ENCODE assay signal across 10 mouse cellular contexts in genomic region chr6:23246790-23247511, GRCm38 (mm10). TPM values are rescaled to one million over a fixed set of nuclear protein-coding genes. Genes with fewer than 3 reads are reported as not detected.
DNase-seq lines count a peak whose midpoint lies in the region; ATAC-seq lines count a peak whose summit lies in the region.
"Had no signal": no experiment of that assay in that cellular context is flagged by ENCODE, and none has a peak within 500 bp of the region (broad histone marks: within the 10 kb centered on the region; RNA-seq: fewer than 3 reads in every experiment).

No protein-coding gene starts in this region.

- H3K4me2 ChIP-seq in kidney, embryonic 14.5 days (replicated peaks; ENCODE audit: low read depth, low read length), result peak overlapping the region; percentile 15; the same call in 1 of the 2 replicates
- peak overlapping the region; percentile 65 for H3K4me2 ChIP-seq in embryonic facial prominence, embryonic 15.5 days (replicated peaks)
- H3K4me2 ChIP-seq in midbrain, embryonic 13.5 days (replicated peaks), result peak overlapping the region; percentile 59

- ATAC-seq in kidney, embryonic 14.5 days (ENCODE audit: low FRiP score, low TSS enrichment), result no peak
- ATAC-seq in embryonic facial prominence, embryonic 15.5 days (ENCODE audit: insufficient number of reproducible peaks, low FRiP score, low TSS enrichment, low read depth), result no peak
- no peak for ATAC-seq in midbrain, embryonic 13.5 days

- H3K4me1 ChIP-seq in kidney, embryonic 14.5 days (ENCODE audit: control insufficient read depth, insufficient read depth, low read length), result peaks cover 6% of the 10 kb centered on the region; the same call in 1 of the 2 replicates
- peaks cover 28% of the 10 kb centered on the region for H3K4me1 ChIP-seq in embryonic facial prominence, embryonic 10.5 days
- peaks cover 28% of the 10 kb centered on the region for H3K4me1 ChIP-seq in embryonic facial prominence, embryonic 15.5 days
- H3K4me1 ChIP-seq in midbrain, embryonic 13.5 days (replicated peaks), result peaks cover 25% of the 10 kb centered on the region

- H3K27me3 ChIP-seq in kidney, embryonic 14.5 days (ENCODE audit: control insufficient read depth, insufficient read depth, low read length), result peaks cover 85% of the 10 kb centered on the region
- peaks cover 98% of the 10 kb centered on the region for H3K27me3 ChIP-seq in embryonic facial prominence, embryonic 10.5 days (replicated peaks; ENCODE audit: low read depth, poor library complexity, severe bottlenecking)
- H3K27me3 ChIP-seq in embryonic facial prominence, embryonic 15.5 days, result peaks cover 84% of the 10 kb centered on the region
- peaks cover 90% of the 10 kb centered on the region for H3K27me3 ChIP-seq in midbrain, embryonic 13.5 days

- H3K4me3 ChIP-seq in kidney, embryonic 14.5 days (ENCODE audit: low read length), result no peak overlapping the region; the same call in 1 of the 2 replicates
- H3K4me3 ChIP-seq in embryonic facial prominence, embryonic 10.5 days, result peak overlapping the region; percentile 63
- H3K4me3 ChIP-seq in embryonic facial prominence, embryonic 15.5 days (replicated peaks), result peak overlapping the region; percentile 43
- H3K4me3 ChIP-seq in midbrain, embryonic 13.5 days (replicated peaks), result peak overlapping the region; percentile 41

- no peak overlapping the region for H3K9ac ChIP-seq in kidney, embryonic 14.5 days (ENCODE audit: low read depth, low read length)
- H3K9ac ChIP-seq in embryonic facial prominence, embryonic 15.5 days, result no peak overlapping the region
- H3K9ac ChIP-seq in midbrain, embryonic 13.5 days (replicated peaks), result no peak overlapping the region

- DNase-seq in kidney, postnatal 25 days, result no peak
- peak; percentile 32 for DNase-seq in embryonic facial prominence, embryonic 10.5 days (ENCODE audit: low spot score)
- no peak for DNase-seq in left cerebral cortex, adult 8-10 months (ENCODE audit: low spot score in 2 of 2)
- no peak for DNase-seq in cerebellum, adult 9-10 months
- DNase-seq in layer of hippocampus, postnatal 36 days, result no peak
- DNase-seq: kidney, adult 9 months had no signal

- WGBS in kidney, embryonic 14.5 days, result under 1% methylated on average over 23 of the region's 23 CpGs
- WGBS in embryonic facial prominence, embryonic 10.5 days, result under 1% methylated on average over 23 of the region's 23 CpGs
- WGBS in embryonic facial prominence, embryonic 15.5 days, result 1% methylated on average over 23 of the region's 23 CpGs
- 1% methylated on average over 23 of the region's 23 CpGs for WGBS in midbrain, embryonic 13.5 days

- no peak overlapping the region for H3K27ac ChIP-seq in kidney, embryonic 14.5 days (ENCODE audit: low read depth, low read length)
- H3K27ac ChIP-seq in embryonic facial prominence, embryonic 10.5 days (replicated peaks), result peak overlapping the region; percentile 80
- H3K27ac ChIP-seq in embryonic facial prominence, embryonic 15.5 days (replicated peaks), result no peak overlapping the region
- H3K27ac ChIP-seq in midbrain, embryonic 13.5 days, result no peak overlapping the region

- no peaks in the 10 kb centered on the region for H3K36me3 ChIP-seq in kidney, embryonic 14.5 days (ENCODE audit: control insufficient read depth, insufficient read depth, low read length)
- H3K36me3 ChIP-seq in embryonic facial prominence, embryonic 10.5 days (replicated peaks), result no peaks in the 10 kb centered on the region
- no peaks in the 10 kb centered on the region for H3K36me3 ChIP-seq in embryonic facial prominence, embryonic 15.5 days
- H3K36me3 ChIP-seq in midbrain, embryonic 13.5 days, result no peaks in the 10 kb centered on the region

- H3K9me3 ChIP-seq in kidney, embryonic 14.5 days (ENCODE audit: control insufficient read depth, low read length), result no peaks in the 10 kb centered on the region
- H3K9me3 ChIP-seq in embryonic facial prominence, embryonic 10.5 days, result no peaks in the 10 kb centered on the region
- no peaks in the 10 kb centered on the region for H3K9me3 ChIP-seq in embryonic facial prominence, embryonic 15.5 days (replicated peaks)
- no peaks in the 10 kb centered on the region for H3K9me3 ChIP-seq in midbrain, embryonic 13.5 days

RNA-seq across cellular contexts. Expression of gene Fezf1, which starts 1.2 kb away (rescaled TPM):
- not detected in 2 replicates for polyA plus RNA-seq in kidney, embryonic 14.5 days (2014; fragmentation: Nextera tagmentation; extraction: Ambion mirVana)
- 6.1 and 7.2 TPM in 2 replicates for polyA plus RNA-seq in embryonic facial prominence, embryonic 10.5 days (2016; fragmentation: Nextera tagmentation; extraction: Ambion mirVana)
- 8.2 and 8.8 TPM in 2 replicates for polyA plus RNA-seq in embryonic facial prominence, embryonic 15.5 days (2015; fragmentation: Nextera tagmentation; extraction: Ambion mirVana)
- 2.9 and 4.7 TPM in 2 replicates for polyA plus RNA-seq in midbrain, embryonic 13.5 days (2015; fragmentation: Nextera tagmentation; extraction: Ambion mirVana)
- total RNA-seq in left cerebral cortex, adult 8-10 months (2022), result under 1 TPM in 3 of 4 experiments, not detected in 1; 0.27 to 0.44 (median 0.42) TPM
- under 1 TPM in 1 of 2 experiments, not detected in 1; 0.15 TPM for total RNA-seq in layer of hippocampus, postnatal 36 days (2021)
- total RNA-seq: adrenal gland, postnatal 4 days had no signal

Comparison
In these comparisons a context has a peak if more than half of its experiments do, and no peak if none do; other contexts are left out.
1. H3K4me2 ChIP-seq: peak in every context shown above with its lines; median percentile 65 in embryonic facial prominence, embryonic 15.5 days; 59 in midbrain, embryonic 13.5 days; 15 in kidney, embryonic 14.5 days.